Mouse (Mus musculus): ENCODE results near the gene Chka.

DNA sequence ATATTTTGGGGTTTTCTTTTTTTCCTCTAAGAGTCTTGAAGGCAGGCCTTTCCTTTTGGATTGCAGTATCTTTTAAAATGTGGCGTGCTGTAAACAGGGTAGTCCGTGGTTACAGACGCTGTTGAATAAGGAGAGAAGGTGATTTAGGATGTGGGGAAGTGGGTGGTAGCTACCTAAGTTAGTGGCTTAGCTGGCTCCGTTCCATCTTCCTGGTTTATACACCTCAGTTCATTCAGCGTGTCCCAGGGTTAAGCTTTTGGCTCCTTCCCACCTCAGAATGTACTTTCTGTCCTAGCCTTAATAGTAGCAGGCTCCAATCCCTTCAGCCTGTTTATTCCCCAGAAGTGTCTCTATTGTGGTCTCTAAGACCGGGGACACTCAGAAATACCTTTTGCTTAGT is 3.5 kb downstream of the Chka start:
- TF ChIP-seq REST (IDR thresholded peaks at IDR 0.05; ENCODE audit: insufficient read depth, insufficient read length) (no peak), POLR2A (IDR thresholded peaks at IDR 0.05; ENCODE audit: insufficient read length, low read depth) (no peak), CEBPB (IDR thresholded peaks at IDR 0.05; ENCODE audit: insufficient read depth, poor library complexity, severe bottlenecking) (no peak), USF1 (IDR thresholded peaks at IDR 0.05; ENCODE audit: low read depth) (no peak), POLR2AphosphoS2 (IDR thresholded peaks at IDR 0.05; ENCODE audit: insufficient read length, low read depth) (no peak), E2F4 (IDR thresholded peaks at IDR 0.05; ENCODE audit: insufficient read depth) (no peak), TCF12 (IDR thresholded peaks at IDR 0.05; ENCODE audit: insufficient read depth, poor library complexity, severe bottlenecking) (no peak), MAX (IDR thresholded peaks at IDR 0.05; ENCODE audit: low read depth) (no peak)
